Comparison of ENCODE assay signal across 16 mouse cellular contexts in the genomic region with DNA sequence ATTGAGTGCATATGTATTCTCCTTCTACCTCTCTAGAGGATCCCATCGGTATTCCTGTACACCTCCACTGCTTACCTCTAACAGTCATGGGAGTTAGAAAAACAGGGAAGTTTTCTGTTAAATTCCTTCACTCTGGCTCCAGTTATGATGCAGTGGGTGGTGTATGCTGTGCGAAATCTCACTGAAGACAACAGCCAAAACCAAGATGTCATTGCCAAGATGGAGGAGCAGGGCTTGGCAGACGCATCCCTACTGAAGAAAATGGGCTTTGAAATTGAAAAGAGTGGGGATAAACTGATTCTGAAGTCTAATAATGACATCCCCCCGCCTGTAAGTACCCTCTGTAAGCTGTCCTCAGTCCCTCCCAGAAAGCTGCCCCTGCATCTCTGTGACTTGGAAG. TPM values are rescaled to one million over a fixed set of nuclear protein-coding genes. Genes with fewer than 3 reads are reported as not detected.
DNase-seq lines count a peak whose midpoint lies in the region; ATAC-seq lines count a peak whose summit lies in the region.
"Had no signal": no experiment of that assay in that cellular context is flagged by ENCODE, and none has a peak within 500 bp of the region (broad histone marks: within the 10 kb centered on the region; RNA-seq: fewer than 3 reads in every experiment).

No protein-coding gene starts in this region.

- no peak overlapping the region for H3K4me3 ChIP-seq in forebrain, embryonic 15.5 days
- H3K4me3 ChIP-seq in midbrain, embryonic 13.5 days (replicated peaks) = no peak overlapping the region
- H3K4me3 ChIP-seq: liver, embryonic 12.5 days had no signal

- H3K27me3 ChIP-seq in forebrain, embryonic 15.5 days = no peaks in the 10 kb centered on the region
- no peaks in the 10 kb centered on the region for H3K27me3 ChIP-seq in midbrain, embryonic 13.5 days
- H3K27me3 ChIP-seq: liver, embryonic 12.5 days; Patski had no signal

- no peaks in the 10 kb centered on the region for H3K36me3 ChIP-seq in forebrain, embryonic 15.5 days
- 0 out of 2 replicates have a peak, but pooled peaks cover 7% of the 10 kb centered on the region for H3K36me3 ChIP-seq in midbrain, embryonic 13.5 days

- H3K9me3 ChIP-seq in forebrain, embryonic 15.5 days = no peaks in the 10 kb centered on the region
- no peaks in the 10 kb centered on the region for H3K9me3 ChIP-seq in midbrain, embryonic 13.5 days
- H3K9me3 ChIP-seq: liver, embryonic 12.5 days had no signal

- WGBS in forebrain, embryonic 15.5 days = 33% methylated on average over 4 of the region's 4 CpGs
- 41% methylated on average over 4 of the region's 4 CpGs for whole genome bisulfite sequencing in midbrain, embryonic 13.5 days

- intact Hi-C loops in heart, postnatal 10 days (cut with DNase I) = no loop called here
- intact Hi-C loops in heart, postnatal 25 days (cut with DNase I) = no loop called here

- H3K9ac ChIP-seq in forebrain, embryonic 15.5 days (replicated peaks) = no peak overlapping the region
- no peak overlapping the region for H3K9ac ChIP-seq in midbrain, embryonic 13.5 days (replicated peaks)
- H3K9ac ChIP-seq: liver, embryonic 12.5 days had no signal

- ATAC-seq in forebrain, embryonic 15.5 days (replicated peaks) = no peak
- no peak for ATAC-seq in midbrain, embryonic 13.5 days
- ATAC-seq: CD4-positive, CD25-positive, alpha-beta regulatory T cell, adult 4 months; liver, embryonic 12.5 days; Patski had no signal

- DNase-seq in heart, postnatal 10 days = peak; percentile 41 to 46
- no peak for DNase-seq in heart, postnatal 25 days (ENCODE audit: low spot score)
- peak; percentile 60 for DNase-seq in brain, embryonic 18.5 days (ENCODE audit: low read depth, low spot score)
- no peak for DNase-seq in natural killer cell, adult 2 months (ENCODE audit: low spot score in 2 of 2)
- no peak for DNase-seq in urinary bladder, postnatal 14 days (ENCODE audit: low spot score)
- DNase-seq in layer of hippocampus, postnatal 10 days (ENCODE audit: low spot score in 2 of 2) = no peak
- DNase-seq: retina, postnatal 1 day had no signal

- peaks cover 95% of the 10 kb centered on the region for H3K4me1 ChIP-seq in forebrain, embryonic 15.5 days
- H3K4me1 ChIP-seq in midbrain, embryonic 13.5 days (replicated peaks) = peaks cover 100% of the 10 kb centered on the region
- H3K4me1 ChIP-seq: liver, embryonic 12.5 days had no signal

- H3K27ac ChIP-seq in forebrain, embryonic 15.5 days (replicated peaks) = peak overlapping the region; percentile 81
- H3K27ac ChIP-seq in midbrain, embryonic 13.5 days = peak overlapping the region; percentile 89
- H3K27ac ChIP-seq: liver, embryonic 12.5 days had no signal

- H3K4me2 ChIP-seq in forebrain, embryonic 15.5 days (replicated peaks) = no peak overlapping the region
- H3K4me2 ChIP-seq in midbrain, embryonic 13.5 days (replicated peaks) = peak overlapping the region; percentile 11; the same call in 1 of the 2 replicates
- H3K4me2 ChIP-seq: liver, embryonic 12.5 days had no signal

RNA-seq across cellular contexts. Expression of a gene that starts 40.9 kb away (rescaled TPM):
- not detected for total RNA-seq in heart, postnatal 10 days (2021)
- total RNA-seq in heart, postnatal 25 days (2021) = not detected
- 0.14 TPM in 1 of 2 replicates, not detected in the other for polyA plus RNA-seq in forebrain, embryonic 15.5 days (2015; fragmentation: Nextera tagmentation; extraction: Ambion mirVana)
- polyA plus RNA-seq in midbrain, embryonic 13.5 days (2015; fragmentation: Nextera tagmentation; extraction: Ambion mirVana) = not detected in 2 replicates
- not detected for total RNA-seq in layer of hippocampus, postnatal 10 days (2021)
- total RNA-seq: layer of hippocampus, postnatal 36 days had no signal
- polyA plus RNA-seq: CD4-positive, CD25-positive, alpha-beta regulatory T cell, adult 4 months; heart, embryonic 16.5 days; kidney, embryonic 14.5 days; liver, embryonic 12.5 days; Patski; stomach, embryonic 16.5 days had no signal

Comparison
In these comparisons a context has a peak if more than half of its experiments do, and no peak if none do; other contexts are left out.
1. DNase-seq: peak in heart, postnatal 10 days (2 of 2) and brain, embryonic 18.5 days (single experiment); none in heart, postnatal 25 days (single experiment), natural killer cell, adult 2 months (0 of 2), urinary bladder, postnatal 14 days (single experiment) and layer of hippocampus, postnatal 10 days (0 of 2).